Mouse (Mus musculus): ENCODE results near the gene Ddias.
"Not testable (repeated sequence)": the region's sequence is repeated elsewhere in the genome, so short reads cannot be mapped to it uniquely, and the experiment has no call there.

GRCm38 (mm10) chr7:92904285-92904684, 30.2 kb upstream of the Ddias start:
- not testable (repeated sequence) for TF ChIP-seq CTCF (IDR thresholded peaks at IDR 0.05; ENCODE audit: low read depth, low read length); POLR2A (IDR thresholded peaks at IDR 0.05; ENCODE audit: borderline replicate concordance, low read depth, low read length)

All from bone marrow macrophage, adult 2 months (primary cell).